Mouse (Mus musculus) MEL (cell line): Measurements from ENCODE around the gene Nectin4. TPM values are rescaled to one million over a fixed set of nuclear protein-coding genes. Genes with fewer than 3 reads are reported as not detected.

Source experiments
- DNase-seq: peaks from one replicate; pipeline ENCODE4 v3.0.0; 2011; ENCODE audit warnings: low read depth, low spot score
- H3K27ac ChIP-seq: 2 replicates; pipeline ENCODE4 v1.5.1; 2012; ENCODE audit warnings: low read depth, mild to moderate bottlenecking, control low read depth, low read length, moderate library complexity; ENCODE audit not compliant: control insufficient read depth
- H3K27me3 ChIP-seq, 2 experiments: fragments of 150-350 bp in 1 of 2; sonication (generic) in 1 of 2; 2 replicates each; pipeline ENCODE4 v1.6.1; 2012; ENCODE audit warnings: low read length in 2 of 2, mild to moderate bottlenecking in 2 of 2, improper control_type of control experiment in 1 of 2, moderate library complexity in 1 of 2; ENCODE audit not compliant: insufficient read depth in 2 of 2, control insufficient read depth in 1 of 2
- H3K36me3 ChIP-seq, 2 experiments: 2 replicates each; pipeline ENCODE4 v1.6.1; 2012 to 2014; ENCODE audit warnings: low read length in 2 of 2, improper control_type of control experiment in 1 of 2, inconsistent platforms in 1 of 2, mild to moderate bottlenecking in 1 of 2; ENCODE audit not compliant: insufficient read depth in 2 of 2, control insufficient read depth in 1 of 2
- H3K4me1 ChIP-seq, 2 experiments: fragments of 150-350 bp in 1 of 2; sonication (generic) in 1 of 2; 2 replicates each; pipeline ENCODE4 v1.6.1; 2012; ENCODE audit warnings: low read length in 2 of 2, improper control_type of control experiment in 1 of 2, mild to moderate bottlenecking in 1 of 2; ENCODE audit not compliant: insufficient read depth in 2 of 2, control insufficient read depth in 1 of 2
- H3K4me3 ChIP-seq, 2 experiments: fragments of 150-350 bp in 1 of 2; sonication (generic) in 1 of 2; 2 replicates each; pipeline ENCODE4 v1.5.1; 2012; ENCODE audit warnings: low read depth in 2 of 2, low read length in 2 of 2, mild to moderate bottlenecking in 2 of 2, moderate library complexity in 2 of 2, control low read depth in 1 of 2, improper control_type of control experiment in 1 of 2; ENCODE audit not compliant: control insufficient read depth in 1 of 2, insufficient read depth in 1 of 2
- H3K79me2 ChIP-seq: 2 replicates; pipeline ENCODE4 v1.6.1; 2012; ENCODE audit warnings: mild to moderate bottlenecking, low read length, moderate library complexity; ENCODE audit not compliant: control insufficient read depth, poor library complexity, insufficient read depth
- H3K9ac ChIP-seq: 2 replicates; pipeline ENCODE4 v1.6.1; 2012; ENCODE audit warnings: low read depth, mild to moderate bottlenecking, control low read depth, low read length, moderate library complexity; ENCODE audit not compliant: control insufficient read depth, poor library complexity, severe bottlenecking
- H3K9me3 ChIP-seq: fragments of 150-350 bp; sonication (generic); replicated peaks from 2 replicates; pipeline ENCODE4 v1.6.1; 2012; ENCODE audit warnings: mild to moderate bottlenecking, low read length, improper control_type of control experiment, moderate library complexity; ENCODE audit not compliant: insufficient read depth
- CHD1 ChIP-seq: IDR thresholded peaks from 2 replicates; pipeline ENCODE4 v1.6.1; 2012; ENCODE audit warnings: low read depth, mild to moderate bottlenecking, inconsistent platforms, low read length, improper control_type of control experiment
- E2F4 ChIP-seq: IDR thresholded peaks from 2 replicates; pipeline ENCODE4 v1.6.1; 2011; ENCODE audit warnings: low read depth, low read length, improper control_type of control experiment, borderline replicate concordance
- ELF1 ChIP-seq: IDR thresholded peaks from 2 replicates; pipeline ENCODE4 v1.6.1; 2014; ENCODE audit warnings: low read depth, mild to moderate bottlenecking, inconsistent platforms, low read length, improper control_type of control experiment, moderate library complexity
- EP300 ChIP-seq, 2 experiments: IDR thresholded peaks; 2 replicates each; pipeline ENCODE4 v1.6.1; 2011; ENCODE audit warnings: improper control_type of control experiment in 2 of 2, low read length in 2 of 2, low read depth in 1 of 2, mild to moderate bottlenecking in 1 of 2
- GABPA ChIP-seq: IDR thresholded peaks from 2 replicates; pipeline ENCODE4 v1.6.1; 2012; ENCODE audit warnings: low read depth, mild to moderate bottlenecking, inconsistent platforms, low read length, improper control_type of control experiment, moderate library complexity
- MAX ChIP-seq: IDR thresholded peaks from 2 replicates; pipeline ENCODE4 v1.6.1; 2011; ENCODE audit warnings: low read length, improper control_type of control experiment
- MXI1 ChIP-seq: IDR thresholded peaks from 2 replicates; pipeline ENCODE4 v1.6.1; 2011; ENCODE audit warnings: mild to moderate bottlenecking, low read depth, low read length, improper control_type of control experiment
- MYC ChIP-seq: IDR thresholded peaks from 2 replicates; pipeline ENCODE4 v1.6.1; 2011; ENCODE audit warnings: low read depth, mild to moderate bottlenecking, low read length, improper control_type of control experiment, moderate library complexity
- NELFE ChIP-seq: IDR thresholded peaks from 2 replicates; pipeline ENCODE4 v1.6.1; 2011; ENCODE audit warnings: low read depth, low read length, improper control_type of control experiment
- NRF1 ChIP-seq: IDR thresholded peaks from 2 replicates; pipeline ENCODE4 v1.6.1; 2014; ENCODE audit warnings: low read depth, mild to moderate bottlenecking, inconsistent platforms, low read length, improper control_type of control experiment, moderate library complexity; ENCODE audit not compliant: poor library complexity, insufficient read depth, severe bottlenecking
- POLR2A ChIP-seq, 2 experiments: IDR thresholded peaks; 2 replicates each; pipeline ENCODE4 v1.6.1; 2011 to 2012; ENCODE audit warnings: low read length in 2 of 2, mild to moderate bottlenecking in 2 of 2, control low read depth in 1 of 2, improper control_type of control experiment in 1 of 2, low read depth in 1 of 2, moderate library complexity in 1 of 2; ENCODE audit not compliant: control insufficient read depth in 1 of 2, insufficient read depth in 1 of 2, poor library complexity in 1 of 2
- POLR2AphosphoS2 ChIP-seq: IDR thresholded peaks from 2 replicates; pipeline ENCODE4 v1.6.1; 2011; ENCODE audit warnings: low read length, improper control_type of control experiment
- RAD21 ChIP-seq: IDR thresholded peaks from 2 replicates; pipeline ENCODE4 v1.6.1; 2011; ENCODE audit warnings: mild to moderate bottlenecking, low read depth, low read length, improper control_type of control experiment
- RCOR1 ChIP-seq: IDR thresholded peaks from 2 replicates; pipeline ENCODE4 v1.6.1; 2012; ENCODE audit warnings: low read depth, mild to moderate bottlenecking, inconsistent platforms, low read length, improper control_type of control experiment
- SIN3A ChIP-seq: IDR thresholded peaks from 2 replicates; pipeline ENCODE4 v1.6.1; 2012; ENCODE audit warnings: low read length, improper control_type of control experiment, inconsistent platforms
- TBP ChIP-seq: IDR thresholded peaks from 2 replicates; pipeline ENCODE4 v1.8.0; 2011; ENCODE audit warnings: low read depth, low read length, improper control_type of control experiment
- TCF12 ChIP-seq: IDR thresholded peaks from 2 replicates; pipeline ENCODE4 v1.6.1; 2014; ENCODE audit warnings: low read depth, mild to moderate bottlenecking, inconsistent platforms, low read length, improper control_type of control experiment, moderate library complexity
- USF1 ChIP-seq: IDR thresholded peaks from 2 replicates; pipeline ENCODE4 v1.6.1; 2014; ENCODE audit warnings: low read depth, mild to moderate bottlenecking, inconsistent platforms, low read length, improper control_type of control experiment, moderate library complexity
- USF2 ChIP-seq, 2 experiments: IDR thresholded peaks; 2 replicates each; pipeline ENCODE4 v1.6.1; 2011 to 2012; ENCODE audit warnings: improper control_type of control experiment in 2 of 2, low read length in 2 of 2, borderline replicate concordance in 1 of 2, inconsistent platforms in 1 of 2, low read depth in 1 of 2, mild to moderate bottlenecking in 1 of 2; ENCODE audit not compliant: insufficient read depth in 1 of 2
- ZC3H11A ChIP-seq: IDR thresholded peaks from 2 replicates; pipeline ENCODE4 v1.6.1; 2012; ENCODE audit warnings: low read depth, mild to moderate bottlenecking, inconsistent platforms, low read length, improper control_type of control experiment
- ZKSCAN1 ChIP-seq: IDR thresholded peaks from 2 replicates; pipeline ENCODE4 v1.6.1; 2012; ENCODE audit warnings: low read depth, mild to moderate bottlenecking, inconsistent platforms, low read length, improper control_type of control experiment, moderate library complexity
- polyA plus RNA-seq, 2 experiments: library from polyadenylated mRNA; stranded (reverse) in 1 of 2; unstranded in 1 of 2; fragments of >175 nt in 1 of 2; fragments of >200 nt in 1 of 2; gene quantifications; 2 replicates each; pipeline versions ENCODE4 v1.2.1 to v1.2.4; 2012; ENCODE audit warnings: low replicate concordance in 2 of 2, low read depth in 1 of 2; ENCODE audit not compliant: insufficient read length in 2 of 2, insufficient read depth in 1 of 2, missing spikeins in 1 of 2
- total RNA-seq: library from RNA; depleted of rRNA; stranded (reverse); fragments of 300-350 nt; gene quantifications from 2 replicates; pipeline ENCODE4 v1.2.3, GENCODE M21; 2012

The Nectin4 gene
- total and polyA plus RNA-seq, 3 experiments = 0.04 to 0.15 TPM; not detected in 1

DNA sequence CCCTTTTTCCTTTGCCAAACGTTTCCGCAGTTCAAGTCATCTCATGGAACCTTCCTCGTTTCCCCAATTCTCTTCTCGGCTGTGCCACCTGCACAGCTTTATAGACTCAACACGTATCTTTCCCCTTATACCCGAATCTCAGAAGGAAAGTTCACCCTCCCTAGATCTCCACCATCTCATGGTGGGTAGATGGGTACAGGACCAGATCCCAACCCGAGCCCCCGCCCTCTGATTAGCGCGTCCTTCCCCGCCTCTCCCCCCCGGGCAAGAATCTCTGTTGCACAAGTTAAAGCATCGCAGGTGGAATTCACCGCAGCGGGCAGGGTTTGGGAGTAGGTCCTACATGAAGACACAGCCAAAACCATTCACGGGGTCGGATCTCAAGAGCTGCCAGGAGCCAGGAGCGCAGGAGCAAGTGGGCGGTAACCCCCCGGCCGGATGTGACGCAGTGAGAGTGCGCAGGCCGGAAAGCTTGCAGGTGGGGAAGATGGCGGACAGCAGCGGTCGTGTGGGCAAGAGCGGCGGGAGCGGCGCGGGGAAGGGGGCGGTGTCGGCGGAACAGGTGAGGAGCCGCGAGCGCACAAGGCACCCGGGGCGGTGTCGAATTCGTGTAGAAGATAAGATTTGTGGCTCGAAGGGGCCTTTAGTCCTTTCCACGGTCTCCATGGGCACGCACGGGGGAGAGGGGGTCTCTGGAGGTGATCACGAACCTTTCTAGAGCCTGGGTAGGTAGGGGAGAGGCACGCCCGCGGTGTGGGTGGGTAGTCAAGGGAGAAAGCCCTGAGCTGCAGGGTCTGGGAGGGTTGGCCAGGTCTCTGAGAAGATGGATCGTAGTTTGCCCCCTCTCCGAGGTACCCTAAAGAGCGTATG lies 24.4 kb upstream of the Nectin4 start, which contains the start of the genes Nit1 and Pfdn2 (continued):
- TF ChIP-seq EP300 (IDR thresholded peaks at IDR 0.05; ENCODE audit: low read depth in 1 of 2, low read length in 2 of 2) = peak in 1 of 2 experiments; percentile 32; a peak in 2 of 4 replicates
- peak; percentile 80 for TF ChIP-seq MXI1
- no peak for TF ChIP-seq CHD1
- peak; percentile 83 for TF ChIP-seq NELFE
- peak; percentile 87 for TF ChIP-seq POLR2AphosphoS2
- TF ChIP-seq ZKSCAN1 = no peak
- peak; percentile 64 to 91 for TF ChIP-seq POLR2A (IDR thresholded peaks at IDR 0.05; ENCODE audit: control insufficient read depth in 1 of 2, insufficient read depth in 1 of 2, low read depth in 1 of 2, low read length in 2 of 2, poor library complexity in 1 of 2)
- TF ChIP-seq GABPA = no peak
- peak; percentile 58; the same call in 1 of the 2 replicates for TF ChIP-seq ELF1
- TF ChIP-seq E2F4 = no peak
- no peak for TF ChIP-seq MYC
- peak; percentile 79 for TF ChIP-seq TCF12
- TF ChIP-seq RCOR1 = no peak; the same call in 1 of the 2 replicates
- TF ChIP-seq USF2 (IDR thresholded peaks at IDR 0.05; ENCODE audit: borderline replicate concordance in 1 of 2, insufficient read depth in 1 of 2, low read depth in 1 of 2, low read length in 2 of 2) = no peak
- peak; percentile 74; the same call in 1 of the 2 replicates for TF ChIP-seq TBP
- TF ChIP-seq, all 39 proteins: peak for 16

DNA sequence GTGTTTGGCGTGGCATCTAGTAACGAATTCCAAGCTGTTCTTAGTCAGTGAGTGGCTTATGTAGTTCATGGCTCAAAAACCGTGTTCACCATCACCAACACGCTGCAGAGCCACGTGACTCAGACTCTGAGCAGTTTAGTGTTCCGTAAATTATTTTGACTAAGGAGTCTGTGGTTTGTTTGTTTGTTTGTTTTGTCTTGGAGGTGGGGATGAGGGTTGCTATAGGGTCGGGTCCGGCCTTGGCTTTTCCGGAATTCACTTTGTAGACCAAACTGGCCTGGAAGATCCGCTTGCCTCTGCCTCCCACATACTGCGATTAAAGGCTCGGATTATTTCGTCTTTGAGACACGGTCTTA lies 23.8 kb upstream of the Nectin4 start:
- H3K4me1 ChIP-seq = peaks cover 6 to 15% of the 10 kb centered on the region in 2 experiments; a peak in 3 of 4 replicates
- H3K27me3 ChIP-seq = no peaks in the 10 kb centered on the region
- peaks cover 6 to 20% of the 10 kb centered on the region in 2 experiments for H3K36me3 ChIP-seq
- H3K4me3 ChIP-seq = peak overlapping the region; percentile 89 to 99
- DNase-seq = peak; percentile 57
- peaks cover 55% of the 10 kb centered on the region for H3K79me2 ChIP-seq
- H3K9ac ChIP-seq = peak overlapping the region; percentile 96
- peak overlapping the region; percentile 62 for H3K27ac ChIP-seq
- no peaks in the 10 kb centered on the region for H3K9me3 ChIP-seq
- TF ChIP-seq ZKSCAN1 (no peak), GABPA (no peak), MYC (peak; percentile 73), NRF1 (no peak), SIN3A (no peak), USF2 (IDR thresholded peaks at IDR 0.05; ENCODE audit: borderline replicate concordance in 1 of 2, insufficient read depth in 1 of 2, low read depth in 1 of 2, low read length in 2 of 2) (peak in 1 of 2 experiments; percentile 57; a peak in 2 of 4 replicates), RAD21 (no peak), MXI1 (peak; percentile 80), POLR2AphosphoS2 (no peak), USF1 (peak; percentile 89), MAX (peak; percentile 91), TBP (no peak), ZC3H11A (no peak)
